Mouse (Mus musculus) G1E (cell line): ENCODE measurements around the gene Plekhg5. TPM values are rescaled to one million over a fixed set of nuclear protein-coding genes. Genes with fewer than 3 reads are reported as not detected.

Experiments
- ATAC-seq: 2 replicates; pipeline ENCODE4 v1.8.0; 2016; ENCODE audit warnings: mild to moderate bottlenecking; ENCODE audit not compliant: insufficient number of reproducible peaks, poor library complexity, low FRiP score, severe bottlenecking; ENCODE audit errors: extremely low read depth
- DNase-seq: peaks from one replicate; pipeline ENCODE4 v3.0.0; 2012; ENCODE audit warnings: low spot score
- H3K27me3 ChIP-seq: 2 replicates; pipeline ENCODE4 v1.6.1; 2012; ENCODE audit warnings: mild to moderate bottlenecking, low read length, inconsistent platforms; ENCODE audit not compliant: insufficient read depth
- H3K36me3 ChIP-seq: replicated peaks from 2 replicates; pipeline ENCODE3; 2012; ENCODE audit warnings: mild to moderate bottlenecking, inconsistent platforms
- H3K4me1 ChIP-seq: 2 replicates; pipeline ENCODE4 v1.6.1; 2012; ENCODE audit warnings: low read depth, low read length, inconsistent platforms, mixed read lengths; ENCODE audit not compliant: insufficient read depth
- H3K4me3 ChIP-seq: 2 replicates; pipeline ENCODE4 v1.5.1; 2012; ENCODE audit warnings: low read depth, mild to moderate bottlenecking, inconsistent platforms, low read length, moderate library complexity, mixed read lengths
- H3K9me3 ChIP-seq: replicated peaks from 2 replicates; pipeline ENCODE4 v1.6.1; 2012; ENCODE audit warnings: inconsistent platforms
- CTCF ChIP-seq: IDR thresholded peaks from 2 replicates; pipeline ENCODE4 v1.5.1; 2012; ENCODE audit warnings: low read depth, low read length, inconsistent platforms, mixed read lengths
- GATA1 ChIP-seq: IDR thresholded peaks from 2 replicates; pipeline ENCODE4 v1.6.1; 2012; ENCODE audit warnings: borderline replicate concordance, low read length, inconsistent platforms, mixed read lengths
- GATA2 ChIP-seq: IDR thresholded peaks from 2 replicates; pipeline ENCODE4 v1.6.1; 2012; ENCODE audit warnings: low read depth, low read length, inconsistent platforms, borderline replicate concordance
- POLR2AphosphoS5 ChIP-seq: IDR thresholded peaks from 2 replicates; pipeline ENCODE4 v1.6.1; 2012; ENCODE audit warnings: low read depth, low read length, inconsistent platforms; ENCODE audit not compliant: insufficient replicate concordance
- TAL1 ChIP-seq: conservative IDR thresholded peaks from 2 replicates; pipeline ENCODE4 v1.6.1; 2012; ENCODE audit warnings: low read depth, low read length, inconsistent platforms, mixed read lengths
- polyA plus RNA-seq: library from polyadenylated mRNA; stranded (reverse); fragments of >175 nt; gene quantifications from 2 replicates; pipeline ENCODE4 v1.2.3, GENCODE M21; 2012
- total RNA-seq, 2 experiments: library from RNA; stranded (forward) in 1 of 2; stranded (reverse) in 1 of 2; fragments of 200-1000 nt in 1 of 2; fragments of >200 nt in 1 of 2; fragmentation: Nextera tagmentation in 1 of 2; gene quantifications; 2 replicates each; pipeline ENCODE4 v1.2.3; 2014 to 2017

Gene Plekhg5
- total and polyA plus RNA-seq, 3 experiments = 1.7 to 4.0 (median 3.9) TPM

- peaks cover 36% of the 10 kb centered on the region for H3K36me3 ChIP-seq
- DNase-seq (peak; percentile 62), ATAC-seq (peak; percentile 74)
- TF ChIP-seq TAL1 (peak; percentile 83), POLR2AphosphoS5 (no peak)
- H3K4me3 ChIP-seq = no peak overlapping the region; the same call in 1 of the 2 replicates
- no peaks in the 10 kb centered on the region; the same call in 1 of the 2 replicates for H3K9me3 ChIP-seq
- peaks cover 55% of the 10 kb centered on the region for H3K4me1 ChIP-seq
- peaks cover 10% of the 10 kb centered on the region; the same call in 1 of the 2 replicates for H3K27me3 ChIP-seq
Observed at GRCm38 (mm10) chr4:152145473-152145872, 73.2 kb downstream of the Plekhg5 start.

- ATAC-seq (no peak), DNase-seq (no peak)
- H3K4me3 ChIP-seq = peak overlapping the region; percentile 42; the same call in 1 of the 2 replicates
- TF ChIP-seq TAL1 = no peak
- no peak for TF ChIP-seq POLR2AphosphoS5
- TF ChIP-seq GATA2 = no peak
- no peak for TF ChIP-seq GATA1
- TF ChIP-seq CTCF = no peak
- H3K27me3 ChIP-seq = peaks cover 10% of the 10 kb centered on the region; the same call in 1 of the 2 replicates
- no peaks in the 10 kb centered on the region; the same call in 1 of the 2 replicates for H3K9me3 ChIP-seq
- H3K4me1 ChIP-seq = peaks cover 58% of the 10 kb centered on the region
- H3K36me3 ChIP-seq = peaks cover 33% of the 10 kb centered on the region
Observed at GRCm38 (mm10) chr4:152146033-152146827, 73.9 kb downstream of the Plekhg5 start.

GRCm38 (mm10) chr4:152150546-152150945 lies 78.2 kb downstream of the Plekhg5 start:
- H3K9me3 ChIP-seq = no peaks in the 10 kb centered on the region
- ATAC-seq (peak; percentile 4; the same call in 1 of the 2 replicates), DNase-seq (no peak)
- peaks cover 9% of the 10 kb centered on the region; the same call in 1 of the 2 replicates for H3K27me3 ChIP-seq
- H3K4me1 ChIP-seq = peaks cover 75% of the 10 kb centered on the region
- TF ChIP-seq POLR2AphosphoS5 (no peak), TAL1 (no peak), GATA2 (no peak), GATA1 (no peak), CTCF (no peak)
- no peak overlapping the region; the same call in 1 of the 2 replicates for H3K4me3 ChIP-seq
- H3K36me3 ChIP-seq = peaks cover 29% of the 10 kb centered on the region

GRCm38 (mm10) chr4:152151451-152151965 lies 79.2 kb downstream of the Plekhg5 start:
- no peak for DNase-seq
- TF ChIP-seq GATA1 (no peak), CTCF (no peak)

GRCm38 (mm10) chr4:152151966-152152544 lies 79.8 kb downstream of the Plekhg5 start, which contains the start of gene Espn:
Espn (minus strand) TSS chr4:152152371.
- Histone ChIP-seq H3K36me3 (peaks cover 24% of the 10 kb centered on the region), H3K4me1 (peaks cover 60% of the 10 kb centered on the region), H3K9me3 (no peaks in the 10 kb centered on the region), H3K4me3 (peak within 1 kb of the TSS; percentile 74), H3K27me3 (peaks cover 9% of the 10 kb centered on the region; the same call in 1 of the 2 replicates)
- no peak for TF ChIP-seq GATA1
- no peak for TF ChIP-seq GATA2
- TF ChIP-seq POLR2AphosphoS5 = no peak
- no peak for TF ChIP-seq CTCF
- TF ChIP-seq TAL1 = no peak
- ATAC-seq (peak; percentile 31; the same call in 1 of the 2 replicates), DNase-seq (peak; percentile 70)

More at GRCm38 (mm10) chr4:152151451-152151965, 79.2 kb downstream of the Plekhg5 start:
- no peak for ATAC-seq
- peaks cover 9% of the 10 kb centered on the region; the same call in 1 of the 2 replicates for H3K27me3 ChIP-seq
- H3K4me3 ChIP-seq = peak overlapping the region; percentile 74
- peaks cover 66% of the 10 kb centered on the region for H3K4me1 ChIP-seq
- H3K36me3 ChIP-seq = peaks cover 29% of the 10 kb centered on the region
- H3K9me3 ChIP-seq = no peaks in the 10 kb centered on the region

- no peaks in the 10 kb centered on the region for H3K9me3 ChIP-seq
- peaks cover 12% of the 10 kb centered on the region for H3K27me3 ChIP-seq
- ATAC-seq = peak; percentile 61
- H3K4me1 ChIP-seq = peaks cover 65% of the 10 kb centered on the region
- TF ChIP-seq GATA1 (no peak), CTCF (peak; percentile 88)
- peak; percentile 86 for DNase-seq
- peaks cover 9% of the 10 kb centered on the region for H3K36me3 ChIP-seq
- peak overlapping the region; percentile 65; the same call in 1 of the 2 replicates for H3K4me3 ChIP-seq
Observed at GRCm38 (mm10) chr4:152153771-152154177, 81.5 kb downstream of the Plekhg5 start.
